Mouse (Mus musculus) forebrain, embryonic 16.5 days (tissue): ENCODE measurements around the gene Brpf3. TPM values are rescaled to one million over a fixed set of nuclear protein-coding genes. Genes with fewer than 3 reads are reported as not detected.

Source experiments
- ATAC-seq: fragments of 200-750 bp; cut with Nextera tagmentation; 2 replicates; pipeline ENCODE4 v1.8.0; 2017; ENCODE audit warnings: mild to moderate bottlenecking, moderate library complexity
- H3K27ac ChIP-seq: fragments of 300-500 bp; sonication (generic); 2 replicates; pipeline ENCODE4 v1.5.1; 2014; ENCODE audit warnings: low read length, control low read depth
- H3K27me3 ChIP-seq: fragments of 300-500 bp; sonication (generic); replicated peaks from 2 replicates; pipeline ENCODE4 v1.6.1; 2014; ENCODE audit warnings: low read length; ENCODE audit not compliant: control insufficient read depth, insufficient read depth
- H3K36me3 ChIP-seq: fragments of 300-500 bp; sonication (generic); 2 replicates; pipeline ENCODE4 v1.6.1; 2014; ENCODE audit not compliant: control insufficient read depth, insufficient read depth
- H3K4me1 ChIP-seq: fragments of 300-500 bp; sonication (generic); replicated peaks from 2 replicates; pipeline ENCODE4 v1.6.1; 2014; ENCODE audit warnings: low read length; ENCODE audit not compliant: control insufficient read depth, insufficient read depth
- H3K4me2 ChIP-seq: fragments of 300-500 bp; sonication (generic); 2 replicates; pipeline ENCODE4 v1.6.1; 2014; ENCODE audit warnings: mild to moderate bottlenecking, low read length, control low read depth
- H3K4me3 ChIP-seq: fragments of 300-500 bp; sonication (generic); replicated peaks from 2 replicates; pipeline ENCODE4 v1.5.1; 2014; ENCODE audit warnings: mild to moderate bottlenecking, low read length, control low read depth
- H3K9ac ChIP-seq: fragments of 300-500 bp; sonication (generic); replicated peaks from 2 replicates; pipeline ENCODE4 v1.6.1; 2014; ENCODE audit warnings: low read depth, low read length, control low read depth
- H3K9me3 ChIP-seq: fragments of 300-500 bp; sonication (generic); 2 replicates; pipeline ENCODE4 v1.6.1; 2016; ENCODE audit warnings: low read length; ENCODE audit not compliant: control insufficient read depth
- WGBS: fragments of 180-500 bp; shearing (Covaris S2); extraction: QIAGEN DNeasy Blood & Tissue Kit; methylation state at CpG from one replicate; pipeline ENCODE4 v1.1.7; 2014; 5-methylcytosine and 5-hydroxymethylcytosine counted together
- polyA plus RNA-seq: library from polyadenylated mRNA; unstranded; fragments of >200 nt; fragmentation: Nextera tagmentation; extraction: Ambion mirVana; gene quantifications from 2 replicates; pipeline ENCODE4 v1.2.1, GENCODE M21; 2015

The Brpf3 gene
- polyA plus RNA-seq, 1 experiment from 2014 or later = 8.5 TPM

- Histone ChIP-seq H3K9ac (no peak overlapping the region), H3K27ac (no peak overlapping the region), H3K4me1 (no peaks in the 10 kb centered on the region), H3K9me3 (peaks cover 8% of the 10 kb centered on the region), H3K36me3 (no peaks in the 10 kb centered on the region), H3K4me2 (no peak overlapping the region), H3K4me3 (no peak overlapping the region), H3K27me3 (no peaks in the 10 kb centered on the region)
- WGBS = 80% methylated on average over 8 of the region's 8 CpGs
- no peak for ATAC-seq
Observed at GRCm38 (mm10) chr17:28886266-28886665, 85.4 kb downstream of the Brpf3 start.

Other genes with a start within 250 kb of the Brpf3 start
- gene Clps, start 240.3 kb upstream of the Brpf3 start, polyA plus RNA-seq = not detected in 2 replicates
- gene Lhfpl5, start 225.4 kb upstream of the Brpf3 start, polyA plus RNA-seq = 5.3 and 8.3 TPM in 2 replicates
- gene Srpk1, start 178.4 kb upstream of the Brpf3 start, polyA plus RNA-seq = 107 and 113 TPM in 2 replicates
- 1.2 and 3.4 TPM in 2 replicates for gene Slc26a8, start 110.9 kb upstream of the Brpf3 start, polyA plus RNA-seq
- gene Mapk14, start 109.8 kb upstream of the Brpf3 start, polyA plus RNA-seq = 27.2 and 27.8 TPM in 2 replicates
- gene AC170998.1, start 75.0 kb upstream of the Brpf3 start, polyA plus RNA-seq = 0.43 and 3.5 TPM in 2 replicates
- 0.47 and 1.1 TPM in 2 replicates for gene Mapk13, start 31.8 kb upstream of the Brpf3 start, polyA plus RNA-seq
- gene Pnpla1, start 57.3 kb downstream of the Brpf3 start, polyA plus RNA-seq = not detected in 2 replicates
- gene 4930539E08Rik, start 114.2 kb downstream of the Brpf3 start, polyA plus RNA-seq = 0.53 and 1.8 TPM in 2 replicates
- gene Pxt1, start 142.8 kb downstream of the Brpf3 start, polyA plus RNA-seq = not detected in 2 replicates
- 123 and 135 TPM in 2 replicates for gene Kctd20, start 150.9 kb downstream of the Brpf3 start, polyA plus RNA-seq
- gene Stk38, start 206.9 kb downstream of the Brpf3 start, polyA plus RNA-seq = 129 and 136 TPM in 2 replicates
- 571 and 653 TPM in 2 replicates for gene Srsf3, start 231.5 kb downstream of the Brpf3 start, polyA plus RNA-seq